Mouse (Mus musculus): ENCODE results near the gene Hist1h4h. TPM values are rescaled to one million over a fixed set of nuclear protein-coding genes. Genes with fewer than 3 reads are reported as not detected.
A peak's percentile ranks its signal among the peaks of the same experiment; 100 is the strongest.
"Not testable (repeated sequence)": the region's sequence is repeated elsewhere in the genome, so short reads cannot be mapped to it uniquely, and the experiment has no call there.

Gene Hist1h4h
- polyA plus RNA-seq, 2 experiments, result 5.5 to 18.2 TPM

- Histone ChIP-seq H3K27ac (replicated peaks; ENCODE audit: low read depth, low read length) (no peak overlapping the region), H3K4me2 (replicated peaks; ENCODE audit: low read depth, low read length, severe bottlenecking) (no peak overlapping the region), H3K9ac (ENCODE audit: low read depth, low read length, severe bottlenecking) (no peak overlapping the region), H3K9me3 (ENCODE audit: control insufficient read depth, low read length) (no peaks in the 10 kb centered on the region), H3K36me3 (ENCODE audit: control insufficient read depth, insufficient read depth, low read length) (no peaks in the 10 kb centered on the region), H3K4me1 (ENCODE audit: control insufficient read depth, insufficient read depth, low read length) (peaks cover 2% of the 10 kb centered on the region), H3K27me3 (ENCODE audit: control insufficient read depth, insufficient read depth, low read length) (no peaks in the 10 kb centered on the region), H3K4me3 (replicated peaks; ENCODE audit: low read length) (no peak overlapping the region)
- TF ChIP-seq POLR2A (IDR thresholded peaks at IDR 0.05; ENCODE audit: borderline replicate concordance, extremely low read depth, insufficient read depth, insufficient read length), result no peak
- ATAC-seq (ENCODE audit: low FRiP score, low read depth) (no peak), DNase-seq (ENCODE audit: low spot score) (no peak)
- WGBS, result 88% methylated on average over 3 of the region's 3 CpGs
Observed at GRCm38 (mm10) chr13:23541497-23541896, 10.6 kb downstream of the Hist1h4h start.

- DNase-seq (ENCODE audit: low spot score); H3K4me1 ChIP-seq (ENCODE audit: control insufficient read depth, insufficient read depth, low read length); H3K9me3 ChIP-seq (ENCODE audit: control insufficient read depth, low read length); ATAC-seq (ENCODE audit: low FRiP score, low read depth); H3K36me3 ChIP-seq (ENCODE audit: control insufficient read depth, insufficient read depth, low read length); H3K27me3 ChIP-seq (ENCODE audit: control insufficient read depth, insufficient read depth, low read length): not testable (repeated sequence)
- H3K4me2 ChIP-seq (replicated peaks; ENCODE audit: low read depth, low read length, severe bottlenecking), result peak overlapping the region; percentile 57
- 18% methylated on average over 3 of the region's 3 CpGs for WGBS
- H3K27ac ChIP-seq (replicated peaks; ENCODE audit: low read depth, low read length), result peak overlapping the region; percentile 81
- H3K9ac ChIP-seq (ENCODE audit: low read depth, low read length, severe bottlenecking), result peak overlapping the region; percentile 58
- peak overlapping the region; percentile 41 for H3K4me3 ChIP-seq (replicated peaks; ENCODE audit: low read length)
Observed at GRCm38 (mm10) chr13:23542225-23542980, 11.6 kb downstream of the Hist1h4h start.

GRCm38 (mm10) chr13:23542999-23543607, 12.3 kb downstream of the Hist1h4h start, which contains the start of gene Hist1h2bh:
Gene Hist1h2bh (minus strand): TSS chr13:23543392.
- H3K4me1 ChIP-seq (ENCODE audit: control insufficient read depth, insufficient read depth, low read length); H3K9me3 ChIP-seq (ENCODE audit: control insufficient read depth, low read length); H3K36me3 ChIP-seq (ENCODE audit: control insufficient read depth, insufficient read depth, low read length); H3K27me3 ChIP-seq (ENCODE audit: control insufficient read depth, insufficient read depth, low read length): not testable (repeated sequence)
- DNase-seq (ENCODE audit: low spot score), result peak; percentile 96
- H3K27ac ChIP-seq (replicated peaks; ENCODE audit: low read depth, low read length), result peak within 1 kb of the TSS; percentile 97
- WGBS, result under 1% methylated on average over 21 of the region's 42 CpGs
- TF ChIP-seq POLR2A (IDR thresholded peaks at IDR 0.05; ENCODE audit: borderline replicate concordance, extremely low read depth, insufficient read depth, insufficient read length), result peak; percentile 61; the same call in 1 of the 2 replicates
- peak within 1 kb of the TSS; percentile 83 for H3K4me2 ChIP-seq (replicated peaks; ENCODE audit: low read depth, low read length, severe bottlenecking)
- H3K4me3 ChIP-seq (replicated peaks; ENCODE audit: low read length), result peak within 1 kb of the TSS; percentile 41
- H3K9ac ChIP-seq (ENCODE audit: low read depth, low read length, severe bottlenecking), result peak within 1 kb of the TSS; percentile 58
- peak; percentile 92 for ATAC-seq (ENCODE audit: low FRiP score, low read depth)

- Histone ChIP-seq H3K9ac (ENCODE audit: low read depth, low read length, severe bottlenecking) (peak within 1 kb of the TSS; percentile 61), H3K4me3 (replicated peaks; ENCODE audit: low read length) (peak within 1 kb of the TSS; percentile 41), H3K9me3 (ENCODE audit: control insufficient read depth, low read length) (no peaks in the 10 kb centered on the region), H3K27ac (replicated peaks; ENCODE audit: low read depth, low read length) (peak within 1 kb of the TSS; percentile 97), H3K27me3 (ENCODE audit: control insufficient read depth, insufficient read depth, low read length) (no peaks in the 10 kb centered on the region), H3K4me1 (ENCODE audit: control insufficient read depth, insufficient read depth, low read length) (no peaks in the 10 kb centered on the region), H3K36me3 (ENCODE audit: control insufficient read depth, insufficient read depth, low read length) (no peaks in the 10 kb centered on the region), H3K4me2 (replicated peaks; ENCODE audit: low read depth, low read length, severe bottlenecking) (peak within 1 kb of the TSS; percentile 83)
- peak; percentile 92 for ATAC-seq (ENCODE audit: low FRiP score, low read depth)
- peak; percentile 99 for DNase-seq (ENCODE audit: low spot score)
- under 1% methylated on average over 22 of the region's 45 CpGs for WGBS
- TF ChIP-seq POLR2A (IDR thresholded peaks at IDR 0.05; ENCODE audit: borderline replicate concordance, extremely low read depth, insufficient read depth, insufficient read length), result peak; percentile 94; the same call in 1 of the 2 replicates
Observed at GRCm38 (mm10) chr13:23543965-23544786, 13.3 kb downstream of the Hist1h4h start, which contains the start of gene Hist1h3f. Gene Hist1h3f (plus strand): TSS chr13:23544052.

GRCm38 (mm10) chr13:23544787-23545120, 13.9 kb downstream of the Hist1h4h start:
- under 1% methylated on average over 8 of the region's 14 CpGs for WGBS
- not testable (repeated sequence) for H3K4me1 ChIP-seq (ENCODE audit: control insufficient read depth, insufficient read depth, low read length); H3K36me3 ChIP-seq (ENCODE audit: control insufficient read depth, insufficient read depth, low read length); DNase-seq (ENCODE audit: low spot score); H3K27ac ChIP-seq (replicated peaks; ENCODE audit: low read depth, low read length); ATAC-seq (ENCODE audit: low FRiP score, low read depth); H3K27me3 ChIP-seq (ENCODE audit: control insufficient read depth, insufficient read depth, low read length); H3K9me3 ChIP-seq (ENCODE audit: control insufficient read depth, low read length)
- peak overlapping the region; percentile 61; the same call in 1 of the 2 replicates for H3K9ac ChIP-seq (ENCODE audit: low read depth, low read length, severe bottlenecking)
- peak overlapping the region; percentile 36; the same call in 1 of the 2 replicates for H3K4me2 ChIP-seq (replicated peaks; ENCODE audit: low read depth, low read length, severe bottlenecking)
- H3K4me3 ChIP-seq (replicated peaks; ENCODE audit: low read length), result peak overlapping the region; percentile 41

All from limb, embryonic 14.5 days (tissue).